Mouse (Mus musculus) CH12.LX (cell line): ENCODE data around the gene Maml2. TPM values are rescaled to one million over a fixed set of nuclear protein-coding genes. Genes with fewer than 3 reads are reported as not detected.

ENCODE experiments used
- DNase-seq: peaks from one replicate; pipeline ENCODE4 v3.0.0-alpha.2; 2013; ENCODE audit errors: extremely low read depth
- H3K27ac ChIP-seq: 2 replicates; pipeline ENCODE4 v1.5.1; 2012; ENCODE audit warnings: low read depth, mild to moderate bottlenecking, control low read depth, moderate library complexity; ENCODE audit not compliant: insufficient read depth
- H3K27me3 ChIP-seq: replicated peaks from 2 replicates; pipeline ENCODE3; 2012; ENCODE audit warnings: inconsistent platforms
- H3K36me3 ChIP-seq, 2 experiments: replicated peaks in 1 of 2; 2 replicates each; pipeline versions ENCODE3 to v1.6.1; 2012; ENCODE audit warnings: inconsistent platforms in 1 of 2, low read length in 1 of 2, mild to moderate bottlenecking in 1 of 2, mixed read lengths in 1 of 2, moderate library complexity in 1 of 2; ENCODE audit not compliant: control insufficient read depth in 1 of 2, insufficient read depth in 1 of 2
- H3K4me1 ChIP-seq, 2 experiments: 2 replicates each; pipeline ENCODE4 v1.6.1; 2012; ENCODE audit warnings: inconsistent platforms in 1 of 2, moderate library complexity in 1 of 2; ENCODE audit not compliant: insufficient read depth in 2 of 2, control insufficient read depth in 1 of 2
- H3K4me2 ChIP-seq: 2 replicates; pipeline ENCODE4 v1.6.1; 2012; ENCODE audit warnings: low read depth, mild to moderate bottlenecking, control low read depth; ENCODE audit not compliant: poor library complexity, insufficient read depth, severe bottlenecking
- H3K4me3 ChIP-seq, 3 experiments: fragments of 150-350 bp in 1 of 3; sonication (generic) in 1 of 3; replicated peaks in 1 of 3; 2 replicates each; pipeline versions ENCODE3 to v1.5.1; 2011 to 2012; ENCODE audit warnings: low read depth in 2 of 3, low read length in 2 of 3, mild to moderate bottlenecking in 2 of 3, moderate library complexity in 2 of 3, control low read depth in 1 of 3, improper control_type of control experiment in 1 of 3, inconsistent platforms in 1 of 3, mixed read lengths in 1 of 3; ENCODE audit not compliant: poor library complexity in 1 of 3
- H3K79me2 ChIP-seq: replicated peaks from 2 replicates; pipeline ENCODE4 v1.6.1; 2012; ENCODE audit warnings: mild to moderate bottlenecking, moderate library complexity; ENCODE audit not compliant: control insufficient read depth, poor library complexity, insufficient read depth, severe bottlenecking; ENCODE audit errors: extremely low read depth
- H3K9ac ChIP-seq: 2 replicates; pipeline ENCODE4 v1.6.1; 2012; ENCODE audit warnings: low read depth, mild to moderate bottlenecking, control low read depth, moderate library complexity; ENCODE audit not compliant: insufficient read depth
- H3K9me3 ChIP-seq: replicated peaks from 2 replicates; pipeline ENCODE3; 2012; ENCODE audit warnings: low read length, inconsistent platforms, mixed read lengths
- BHLHE40 ChIP-seq: IDR thresholded peaks from 2 replicates; pipeline ENCODE4 v1.6.1; 2011; ENCODE audit warnings: mild to moderate bottlenecking, low read depth, low read length, improper control_type of control experiment
- CTCF ChIP-seq, 2 experiments: IDR thresholded peaks in 1 of 2; conservative IDR thresholded peaks in 1 of 2; 2 replicates each; pipeline ENCODE4 v1.5.1; 2011 to 2012; ENCODE audit warnings: low read depth in 2 of 2, low read length in 2 of 2, improper control_type of control experiment in 1 of 2, inconsistent platforms in 1 of 2, mild to moderate bottlenecking in 1 of 2, moderate library complexity in 1 of 2
- E2F4 ChIP-seq: IDR thresholded peaks from 2 replicates; pipeline ENCODE4 v1.6.1; 2011; ENCODE audit warnings: low read depth, low read length, improper control_type of control experiment; ENCODE audit not compliant: insufficient replicate concordance
- ELF1 ChIP-seq: IDR thresholded peaks from 2 replicates; pipeline ENCODE4 v1.6.1; 2014; ENCODE audit warnings: low read depth, mild to moderate bottlenecking, inconsistent platforms, low read length, improper control_type of control experiment
- EP300 ChIP-seq: IDR thresholded peaks from 2 replicates; pipeline ENCODE4 v1.6.1; 2011; ENCODE audit warnings: low read length, improper control_type of control experiment
- ETS1 ChIP-seq: conservative IDR thresholded peaks from 2 replicates; pipeline ENCODE4 v1.6.1; 2012; ENCODE audit warnings: low read depth, mild to moderate bottlenecking, inconsistent platforms, low read length, improper control_type of control experiment, moderate library complexity
- GABPA ChIP-seq: IDR thresholded peaks from 2 replicates; pipeline ENCODE4 v1.6.1; 2012; ENCODE audit warnings: low read depth, low read length, improper control_type of control experiment, inconsistent platforms; ENCODE audit not compliant: insufficient replicate concordance
- HCFC1 ChIP-seq: IDR thresholded peaks from 2 replicates; pipeline ENCODE4 v1.6.1; 2012; ENCODE audit warnings: low read depth, mild to moderate bottlenecking, inconsistent platforms, low read length, improper control_type of control experiment
- JUN ChIP-seq: IDR thresholded peaks from 2 replicates; pipeline ENCODE4 v1.6.1; 2011; ENCODE audit warnings: low read depth, mild to moderate bottlenecking, low read length, improper control_type of control experiment, moderate library complexity; ENCODE audit not compliant: insufficient read depth
- KAT2A ChIP-seq: IDR thresholded peaks from 2 replicates; pipeline ENCODE4 v1.6.1; 2012; ENCODE audit warnings: low read length, improper control_type of control experiment, inconsistent platforms; ENCODE audit not compliant: insufficient replicate concordance
- MEF2A ChIP-seq: IDR thresholded peaks from 2 replicates; pipeline ENCODE4 v1.6.1; 2014; ENCODE audit warnings: low read depth, mild to moderate bottlenecking, inconsistent platforms, low read length, improper control_type of control experiment, borderline replicate concordance
- MXI1 ChIP-seq: IDR thresholded peaks from 2 replicates; pipeline ENCODE4 v1.6.1; 2011; ENCODE audit warnings: mild to moderate bottlenecking, low read depth, low read length, improper control_type of control experiment
- MYC ChIP-seq: IDR thresholded peaks from 2 replicates; pipeline ENCODE4 v1.6.1; 2011; ENCODE audit warnings: low read depth, mild to moderate bottlenecking, improper control_type of control experiment, low read length
- PAX5 ChIP-seq: IDR thresholded peaks from 2 replicates; pipeline ENCODE4 v1.6.1; 2012; ENCODE audit warnings: low read length, inconsistent platforms, mixed read lengths
- POLR2A ChIP-seq: IDR thresholded peaks from 2 replicates; pipeline ENCODE4 v1.6.1; 2011; ENCODE audit warnings: low read depth, mild to moderate bottlenecking, improper control_type of control experiment, low read length
- POLR2AphosphoS2 ChIP-seq: IDR thresholded peaks from 2 replicates; pipeline ENCODE4 v1.6.1; 2011; ENCODE audit warnings: low read depth, low read length, improper control_type of control experiment
- SIN3A ChIP-seq: IDR thresholded peaks from 2 replicates; pipeline ENCODE4 v1.6.1; 2012; ENCODE audit warnings: low read length, improper control_type of control experiment, inconsistent platforms
- SMC3 ChIP-seq: IDR thresholded peaks from 2 replicates; pipeline ENCODE4 v1.6.1; 2011; ENCODE audit warnings: low read depth, low read length, improper control_type of control experiment
- TCF12 ChIP-seq: IDR thresholded peaks from 2 replicates; pipeline ENCODE4 v1.6.1; 2014; ENCODE audit warnings: low read depth, mild to moderate bottlenecking, inconsistent platforms, low read length, improper control_type of control experiment
- USF1 ChIP-seq: IDR thresholded peaks from 2 replicates; pipeline ENCODE4 v1.6.1; 2014; ENCODE audit warnings: low read depth, mild to moderate bottlenecking, inconsistent platforms, low read length, improper control_type of control experiment
- ZC3H11A ChIP-seq: IDR thresholded peaks from 2 replicates; pipeline ENCODE4 v1.6.1; 2012; ENCODE audit warnings: low read depth, mild to moderate bottlenecking, inconsistent platforms, low read length, improper control_type of control experiment
- ZMIZ1 ChIP-seq: IDR thresholded peaks from 2 replicates; pipeline ENCODE4 v1.6.1; 2012; ENCODE audit warnings: low read depth, mild to moderate bottlenecking, inconsistent platforms, low read length, improper control_type of control experiment
- ZNF384 ChIP-seq: IDR thresholded peaks from 2 replicates; pipeline ENCODE4 v1.6.1; 2012; ENCODE audit warnings: low read depth, low read length, improper control_type of control experiment, inconsistent platforms
- dilution Hi-C: fragments of 300-500 bp; cut with MboI; formaldehyde crosslinking; loops from 2 replicates; pipeline ENCODE4 v1.14.3; 2020; ENCODE audit warnings: low sequenced_read_pairs; ENCODE audit not compliant: extremely low pct_unique_long_range_greater_than_20kb, extremely low pct_ligation_motif_present
- in situ Hi-C: fragments of 300-500 bp; cut with MboI; formaldehyde crosslinking; loops from 3 replicates; pipeline ENCODE4 v1.14.3; 2019; ENCODE audit warnings: low sequenced_read_pairs, low pct_ligation_motif_present, low pct_unique_long_range_greater_than_20kb, mixed read lengths
- polyA plus RNA-seq: library from polyadenylated mRNA; unstranded; fragments of >175 nt; gene quantifications from 2 replicates; pipeline ENCODE4 v1.2.1, GENCODE M21; 2012; ENCODE audit warnings: low read depth; ENCODE audit not compliant: insufficient read length
- total RNA-seq, 2 experiments: library from RNA; depleted of rRNA; stranded (reverse); fragments of 300-350 nt in 1 of 2; fragments of >200 nt in 1 of 2; gene quantifications; 2 replicates each; pipeline ENCODE4 v1.2.3; 2012 to 2014

Maml2 gene
- total and polyA plus RNA-seq, 3 experiments, result 5.9 to 9.1 (median 5.9) TPM

- TF ChIP-seq SMC3 (no peak), MYC (no peak), SIN3A (no peak), CTCF (conservative IDR thresholded peaks at IDR 0.05 in 1 of 2, IDR thresholded peaks at IDR 0.05 in 1 of 2; ENCODE audit: low read depth in 2 of 2, low read length in 2 of 2) (no peak), POLR2A (no peak), ZC3H11A (no peak), USF1 (no peak), GABPA (no peak), ELF1 (no peak), POLR2AphosphoS2 (no peak), EP300 (no peak), BHLHE40 (no peak), ZMIZ1 (no peak), MXI1 (no peak), E2F4 (no peak), PAX5 (no peak), ETS1 (no peak)
- 0 out of 4 replicates have a peak, but pooled peaks cover 0 to 5% of the 10 kb centered on the region in 2 experiments for H3K4me1 ChIP-seq
- peaks cover 4% of the 10 kb centered on the region; the same call in 1 of the 2 replicates for H3K79me2 ChIP-seq
- H3K27ac ChIP-seq, result no peak overlapping the region
- no peak overlapping the region for H3K9ac ChIP-seq
- H3K9me3 ChIP-seq, result peaks cover 13% of the 10 kb centered on the region
- dilution Hi-C loops (no loop called here), in situ Hi-C loops (no loop called here)
- H3K36me3 ChIP-seq, result peaks cover 5 to 8% of the 10 kb centered on the region in 2 experiments
- DNase-seq, result no peak
- H3K4me3 ChIP-seq, result no peak overlapping the region
- H3K4me2 ChIP-seq, result no peak overlapping the region
- no peaks in the 10 kb centered on the region for H3K27me3 ChIP-seq
These were observed 193.3 kb downstream of the Maml2 start for GRCm38 (mm10) chr9:13491107-13491506.

GRCm38 (mm10) chr9:13491854-13492620 is 194.3 kb downstream of the Maml2 start:
- no peak for TF ChIP-seq ZNF384
- no peak for TF ChIP-seq MEF2A
- no peak for TF ChIP-seq JUN
- no peak for TF ChIP-seq KAT2A
- TF ChIP-seq POLR2AphosphoS2, result no peak
- TF ChIP-seq ZC3H11A, result no peak
- TF ChIP-seq HCFC1, result no peak
- TF ChIP-seq TCF12, result no peak
- no peak for TF ChIP-seq SMC3
- dilution Hi-C loops, result no loop called here
- no peak for DNase-seq

More at GRCm38 (mm10) chr9:13491854-13492620, 194.3 kb downstream of the Maml2 start:
- Histone ChIP-seq H3K4me1 (peaks cover 0 to 8% of the 10 kb centered on the region in 2 experiments; a peak in 2 of 4 replicates), H3K4me2 (no peak overlapping the region), H3K4me3 (no peak overlapping the region), H3K79me2 (peaks cover 2% of the 10 kb centered on the region; the same call in 1 of the 2 replicates), H3K27me3 (no peaks in the 10 kb centered on the region), H3K36me3 (peaks cover 5 to 8% of the 10 kb centered on the region in 2 experiments), H3K9me3 (peaks cover 13% of the 10 kb centered on the region), H3K27ac (no peak overlapping the region), H3K9ac (no peak overlapping the region)
- in situ Hi-C loops, result no loop called here
